Mouse (Mus musculus) testis, adult 2 months (tissue): ENCODE results near the gene Tekt5.

Experiments used
- CTCF ChIP-seq: fragments of 200-500 bp; IDR thresholded peaks from 2 replicates; pipeline ENCODE4 v1.5.1; 2012; ENCODE audit warnings: low read depth, mild to moderate bottlenecking, inconsistent platforms, low read length, moderate library complexity; ENCODE audit not compliant: control insufficient read depth, insufficient read depth, insufficient replicate concordance
- POLR2A ChIP-seq: fragments of 200-500 bp; IDR thresholded peaks from 2 replicates; pipeline ENCODE4 v1.6.1; 2012; ENCODE audit warnings: low read depth, mild to moderate bottlenecking, inconsistent platforms, low read length, moderate library complexity; ENCODE audit not compliant: control insufficient read depth

DNA sequence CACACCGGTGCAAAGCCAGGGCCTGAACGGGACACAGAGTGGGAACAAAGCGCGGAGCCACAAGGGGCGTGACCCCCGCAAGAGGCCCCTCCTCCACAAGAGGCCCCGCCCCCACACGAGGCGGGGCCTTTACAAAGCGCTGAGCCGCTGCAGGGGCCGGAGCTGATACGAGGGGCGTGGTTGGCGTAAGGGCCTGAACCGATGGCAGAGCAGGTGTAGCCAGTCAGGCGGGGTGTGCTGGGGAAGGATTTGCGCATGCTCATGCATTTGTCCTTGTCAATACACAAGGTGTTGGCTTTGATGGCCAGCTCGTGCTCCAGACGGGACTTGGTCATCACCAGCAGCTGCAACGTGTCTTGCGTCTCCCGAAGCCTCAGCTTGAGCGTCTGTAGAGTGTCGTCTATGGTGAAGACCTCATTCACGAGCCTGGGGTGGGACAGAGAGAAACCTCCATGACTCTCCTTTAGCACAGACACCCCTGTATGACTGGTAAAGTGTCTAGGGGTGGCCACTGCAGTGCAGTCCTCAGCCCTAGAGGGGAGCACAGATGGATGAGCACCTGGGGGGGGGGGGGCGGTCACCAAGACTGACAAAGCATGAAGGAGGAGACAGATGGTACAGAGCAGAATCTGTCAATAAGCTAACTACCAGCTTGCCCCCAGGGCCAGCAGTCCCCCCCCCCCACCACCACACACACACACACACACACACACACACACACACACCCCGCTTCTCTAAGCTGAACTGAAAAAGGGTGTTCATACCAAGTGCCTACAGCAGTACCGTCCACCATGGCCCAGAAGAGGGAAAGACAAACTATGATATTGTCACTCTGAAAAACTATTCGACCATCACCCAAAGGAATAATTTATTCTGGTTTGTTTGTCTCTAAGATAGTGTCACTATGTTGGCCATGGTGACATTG lies 37.0 kb downstream of the Tekt5 start:
- TF ChIP-seq POLR2A (no peak), CTCF (no peak)
